Mouse (Mus musculus) cerebellum, adult 11-12 months (tissue): Measurements from ENCODE around the gene Ckmt2.
A peak's percentile ranks its signal among the peaks of the same experiment; 100 is the strongest.

ENCODE experiments used
- DNase-seq: peaks from one replicate; pipeline ENCODE4 v3.0.0; 2022

Ckmt2 gene

DNA sequence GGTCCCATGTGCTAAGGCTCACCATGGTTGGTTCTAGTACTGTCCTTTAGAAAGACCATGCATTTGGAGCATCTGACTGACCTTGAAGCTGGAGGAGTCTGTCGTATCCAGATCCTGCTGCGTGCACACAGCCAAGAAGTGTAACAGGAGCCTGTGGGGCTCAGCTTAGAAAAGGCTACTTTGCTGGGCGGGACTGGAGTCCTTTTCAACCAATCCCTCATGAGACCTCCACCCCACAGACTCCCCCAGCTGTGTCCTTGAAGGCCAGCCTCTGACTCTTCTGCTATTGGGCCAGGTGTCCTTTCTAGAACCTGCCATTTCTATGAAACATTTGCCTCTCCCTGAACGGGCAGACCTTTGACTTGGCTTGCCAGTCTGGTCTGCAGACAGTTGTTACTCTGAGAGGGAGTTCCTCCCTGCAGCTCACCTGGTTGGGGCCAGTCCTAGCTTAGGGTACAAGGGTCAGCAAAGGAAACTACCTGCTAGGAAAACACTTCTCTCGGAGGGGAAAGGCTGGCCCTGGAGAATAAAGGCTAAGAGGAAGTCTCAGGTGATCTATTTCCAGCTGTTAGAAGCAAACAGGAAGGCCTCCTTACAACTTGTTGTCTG is at the start of gene Ckmt2:
Gene Ckmt2 (minus strand): TSS at position 145 of the 609 bp plus-strand sequence.
- DNase-seq, result no peak

DNA sequence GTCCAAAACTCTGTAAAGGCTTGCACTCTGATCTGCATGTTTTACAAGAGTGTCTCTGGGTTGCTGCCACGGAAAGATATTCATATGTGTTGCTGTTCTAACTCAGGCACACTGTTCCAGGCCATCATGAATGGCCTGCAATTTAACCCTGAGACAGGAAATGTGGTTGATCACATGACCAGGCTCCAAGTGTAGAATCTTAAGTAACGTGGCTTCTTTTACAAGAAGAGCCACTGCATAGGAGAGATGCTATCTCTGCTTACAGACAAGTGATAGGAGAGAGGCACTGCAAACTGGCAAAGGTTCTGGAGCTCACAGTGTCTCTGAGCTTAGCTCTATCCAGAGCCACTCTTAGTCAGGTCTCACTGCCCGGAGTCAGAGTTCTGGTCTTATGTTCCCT is 44.3 kb upstream of the Ckmt2 start:
- no peak for DNase-seq

DNA sequence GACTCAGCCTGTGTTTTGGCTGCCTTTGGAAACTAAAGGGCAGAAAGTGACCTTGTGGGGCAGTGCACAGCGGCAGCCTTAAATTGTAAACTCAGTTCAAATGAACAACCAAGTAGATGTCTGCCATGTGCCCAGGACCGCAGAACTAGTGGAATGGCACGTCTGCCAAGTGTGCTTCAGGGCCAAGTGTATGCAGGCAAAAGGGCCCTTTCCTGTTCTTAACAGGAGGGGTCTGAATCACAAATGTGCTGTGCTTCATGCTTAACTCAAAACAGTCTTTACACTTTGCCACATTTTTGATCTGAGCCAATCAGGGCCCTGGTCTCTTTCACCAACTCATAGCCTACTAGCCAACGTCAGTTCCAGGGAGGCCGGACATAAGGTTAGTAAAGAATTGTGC is 42.1 kb upstream of the Ckmt2 start:
- no peak for DNase-seq

GRCm38 (mm10) chr13:91917835-91918234 is 41.1 kb upstream of the Ckmt2 start:
- no peak for DNase-seq

GRCm38 (mm10) chr13:91916308-91916707 is 39.6 kb upstream of the Ckmt2 start:
- DNase-seq, result no peak

GRCm38 (mm10) chr13:91915582-91916239 is 39.0 kb upstream of the Ckmt2 start:
- peak; percentile 9 for DNase-seq

DNA sequence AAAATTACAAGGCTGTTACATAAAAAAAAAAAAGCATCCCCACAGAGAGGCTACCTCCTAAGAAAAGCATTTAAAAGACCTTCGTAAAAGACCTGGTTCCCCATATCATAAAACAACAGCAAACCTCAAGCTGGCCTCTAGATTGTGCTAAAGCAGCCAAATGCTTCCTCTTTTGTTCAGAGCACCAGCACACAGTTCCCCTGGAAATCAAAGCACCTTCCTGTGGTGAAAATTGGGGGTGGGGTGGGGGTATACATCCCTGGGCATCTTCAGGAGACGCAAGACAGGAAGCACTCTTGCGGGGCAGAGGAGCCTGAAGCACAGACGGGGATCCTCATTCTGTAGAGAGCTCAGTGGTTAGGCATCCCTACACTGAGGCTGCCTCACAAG is 38.5 kb upstream of the Ckmt2 start:
- DNase-seq, result no peak

GRCm38 (mm10) chr13:91911652-91912051 is 35.0 kb upstream of the Ckmt2 start:
- no peak for DNase-seq

- no peak for DNase-seq
These were observed 34.5 kb upstream of the Ckmt2 start for GRCm38 (mm10) chr13:91911211-91911610.

DNA sequence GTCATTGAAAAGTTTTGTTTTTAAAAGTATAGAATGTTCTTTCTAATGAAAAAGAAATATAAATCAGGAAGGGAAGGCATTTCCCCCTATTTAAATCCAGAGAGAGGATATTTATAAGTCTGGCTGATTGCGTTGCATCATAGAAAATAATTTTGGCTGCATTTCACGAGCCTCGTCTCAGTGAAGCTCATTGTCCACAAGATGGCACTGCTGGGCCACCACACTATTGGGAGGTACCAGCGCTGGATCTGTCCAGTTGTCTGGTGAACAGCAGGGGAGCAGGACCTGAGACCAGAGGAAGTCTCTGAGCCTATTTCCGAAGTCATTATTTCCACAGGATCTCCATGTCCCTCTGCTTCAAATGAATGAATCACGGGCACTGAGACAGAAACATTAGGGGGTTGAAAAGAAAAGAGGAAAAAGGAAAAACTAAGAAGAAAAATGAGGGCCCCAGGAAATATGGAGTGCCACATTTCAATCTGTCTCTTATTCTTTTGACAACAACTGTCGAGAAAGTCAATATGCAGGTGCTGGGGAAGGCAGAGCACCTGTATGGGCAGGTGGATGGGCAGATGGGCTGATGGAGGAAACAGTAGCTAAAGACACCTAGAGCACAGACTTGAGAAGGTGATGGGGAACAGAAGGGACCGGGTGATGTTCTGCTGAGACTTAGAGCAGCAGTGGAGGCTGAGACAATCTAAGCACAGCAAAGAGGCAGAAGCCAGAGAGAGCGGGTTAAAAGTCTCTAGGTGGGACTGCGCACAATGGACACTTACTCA is 31.7 kb upstream of the Ckmt2 start:
- peak; percentile 26 for DNase-seq

DNA sequence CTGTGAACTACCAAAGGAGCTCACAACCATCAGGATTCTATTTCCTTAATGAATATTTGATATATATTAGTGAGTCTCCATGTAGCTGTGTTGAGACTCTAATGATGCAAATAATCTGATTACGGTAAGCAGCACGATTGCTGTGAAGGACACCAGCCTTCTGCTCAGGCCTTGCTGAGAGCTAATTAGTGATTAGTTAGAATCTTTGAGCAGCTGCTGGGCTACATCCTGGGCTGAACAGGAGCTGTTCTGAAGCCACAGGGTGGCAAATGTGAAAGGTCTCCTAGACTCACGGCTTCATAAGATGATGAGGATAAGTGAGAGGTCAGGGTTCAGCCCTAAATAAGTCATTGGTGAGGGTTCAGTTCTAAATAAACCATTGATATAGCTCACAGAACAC is 29.7 kb upstream of the Ckmt2 start:
- DNase-seq, result no peak

GRCm38 (mm10) chr13:91896476-91896875 is 19.8 kb upstream of the Ckmt2 start:
- DNase-seq, result no peak

- no peak for DNase-seq
These were observed 16.4 kb upstream of the Ckmt2 start for GRCm38 (mm10) chr13:91893132-91893531.

GRCm38 (mm10) chr13:91890031-91890619 is 13.4 kb upstream of the Ckmt2 start:
- no peak for DNase-seq

DNA sequence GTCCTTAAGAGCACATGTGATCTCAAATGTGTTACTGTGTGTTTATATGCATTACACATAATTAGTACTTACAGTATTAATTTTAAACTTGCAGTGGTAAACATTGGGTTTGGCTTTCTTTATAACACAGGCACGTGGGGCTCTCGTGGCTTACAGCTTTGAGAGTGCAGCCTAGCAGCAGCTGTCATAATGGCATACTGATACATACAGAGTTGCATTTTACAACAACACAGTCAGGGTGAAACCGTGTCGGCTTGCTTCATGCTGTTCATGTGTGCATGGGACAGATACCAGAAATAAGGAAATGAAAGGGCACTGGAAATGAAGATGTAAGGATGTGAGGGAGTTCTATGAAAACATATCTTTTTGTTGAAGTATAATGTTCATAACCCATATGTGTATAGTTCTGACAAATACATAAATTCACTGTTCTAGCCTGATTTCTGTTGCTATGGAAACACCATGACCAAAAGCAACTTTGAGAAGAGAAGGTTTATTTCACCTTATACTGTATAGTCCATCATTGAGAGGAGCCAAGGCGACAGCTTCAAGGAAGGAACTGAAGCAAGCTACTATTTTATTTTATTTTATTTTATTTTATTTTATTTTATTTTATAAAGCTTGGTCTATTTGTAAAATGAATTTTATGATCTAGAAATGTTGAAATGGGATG is 8.2 kb upstream of the Ckmt2 start:
- DNase-seq, result no peak

DNA sequence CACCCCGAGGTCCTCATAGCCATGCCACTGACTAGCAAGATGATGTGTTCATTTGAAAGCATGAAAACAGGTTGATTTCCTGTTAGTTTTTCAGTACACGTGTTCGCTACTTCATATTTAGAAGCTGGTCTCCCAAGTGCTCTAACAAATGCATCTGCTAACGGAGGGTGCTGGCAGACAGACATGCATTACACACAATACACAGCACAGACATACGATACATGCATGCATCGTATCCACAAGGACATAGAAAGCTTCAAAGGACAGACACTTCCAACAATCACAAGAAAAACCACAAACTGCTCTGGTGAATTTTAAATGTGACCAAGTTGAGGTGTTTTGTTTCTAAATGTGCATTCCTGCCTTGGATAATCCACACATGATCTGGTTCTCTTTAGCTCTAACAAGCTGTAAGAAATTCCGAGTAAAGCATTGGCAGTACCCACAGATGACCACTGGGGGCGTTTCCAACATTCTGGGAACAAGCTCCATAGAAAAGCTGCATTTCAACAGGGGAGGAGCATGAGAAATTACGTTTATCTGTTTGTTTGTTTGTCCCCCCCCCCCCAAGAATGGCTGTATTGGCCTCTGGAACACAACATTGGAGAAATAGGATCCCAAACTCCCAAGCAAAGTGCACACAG is 5.3 kb upstream of the Ckmt2 start:
- DNase-seq, result no peak

- no peak for DNase-seq
These were observed 3.6 kb upstream of the Ckmt2 start for GRCm38 (mm10) chr13:91880256-91880655.

DNA sequence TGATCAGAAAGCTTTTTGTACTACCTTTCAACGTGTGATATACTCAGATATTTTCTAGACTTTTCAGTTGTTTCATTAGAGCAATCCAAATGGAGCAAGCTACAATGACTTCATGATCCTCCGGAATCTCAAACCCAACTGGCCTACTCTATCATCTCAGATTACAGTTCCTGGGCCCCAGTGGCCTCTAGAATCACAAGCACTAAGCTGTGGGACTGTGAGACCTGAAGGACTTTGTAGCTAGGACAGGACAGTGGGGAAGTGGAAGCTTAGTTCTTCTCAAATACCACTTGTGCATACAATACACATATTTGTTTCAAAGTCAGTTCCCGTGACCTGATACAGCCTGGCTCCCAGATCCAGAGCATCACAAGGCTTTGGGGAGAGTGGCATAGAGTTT is 1.3 kb upstream of the Ckmt2 start:
- no peak for DNase-seq

DNA sequence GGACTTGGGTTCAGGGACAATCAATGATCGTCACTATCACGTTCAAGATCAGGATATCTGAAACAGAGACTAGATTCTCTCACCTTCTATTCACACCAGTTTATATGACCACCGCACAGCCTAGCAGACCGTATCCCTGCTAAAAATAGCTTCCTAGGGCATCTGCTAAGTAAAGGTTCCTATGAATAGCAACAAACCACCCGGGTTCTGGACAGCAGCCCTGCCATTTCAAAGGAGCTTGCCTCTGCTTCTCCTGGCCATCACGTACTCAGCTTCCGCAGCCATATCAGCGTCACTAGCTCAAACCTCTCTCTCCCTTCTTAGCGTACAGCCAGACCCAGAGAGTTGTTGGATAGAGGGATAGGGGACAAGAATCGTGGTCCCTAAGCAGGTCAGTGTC is 665 bp upstream of the Ckmt2 start:
- DNase-seq, result no peak

- no peak for DNase-seq
These were observed 1.1 kb downstream of the Ckmt2 start for GRCm38 (mm10) chr13:91875581-91875980.

- no peak for DNase-seq
These were observed 2.1 kb downstream of the Ckmt2 start for GRCm38 (mm10) chr13:91874565-91874964.

GRCm38 (mm10) chr13:91873734-91874329 is 2.9 kb downstream of the Ckmt2 start:
- DNase-seq, result no peak
